Mouse (Mus musculus): ENCODE measurements around the gene Pigyl.

The Pigyl gene

GRCm38 (mm10) chr9:22196412-22196811, 39.8 kb downstream of the Pigyl start:
- DNase-seq (ENCODE audit: low read depth, low spot score): no peak
